Mouse (Mus musculus) liver, postnatal 0 days (tissue): Measurements from ENCODE around the gene Nppa. TPM values are rescaled to one million over a fixed set of nuclear protein-coding genes. Genes with fewer than 3 reads are reported as not detected.

ENCODE experiments used
- ATAC-seq: fragments of 200-750 bp; cut with Nextera tagmentation; 2 replicates; pipeline ENCODE4 v1.8.0; 2017; ENCODE audit warnings: mild to moderate bottlenecking, moderate library complexity
- DNase-seq: peaks from one replicate; pipeline ENCODE4 v3.0.0-alpha.2; 2016
- H3K27ac ChIP-seq: fragments of 300-500 bp; sonication (generic); 2 replicates; pipeline ENCODE4 v1.5.1; 2014; ENCODE audit warnings: antibody characterized with exemption, moderate library complexity, mild to moderate bottlenecking, low read depth
- H3K27me3 ChIP-seq: fragments of 300-500 bp; sonication (generic); 2 replicates; pipeline ENCODE4 v1.6.1; 2014; ENCODE audit warnings: low read length, control low read depth, mixed read lengths; ENCODE audit not compliant: insufficient read depth
- H3K36me3 ChIP-seq: fragments of 300-500 bp; sonication (generic); replicated peaks from 2 replicates; pipeline ENCODE4 v1.6.1; 2014; ENCODE audit warnings: mild to moderate bottlenecking, control low read depth, low read length, moderate library complexity, mixed read lengths; ENCODE audit not compliant: insufficient read depth
- H3K4me1 ChIP-seq: fragments of 300-500 bp; sonication (generic); 2 replicates; pipeline ENCODE4 v1.6.1; 2014; ENCODE audit warnings: antibody characterized with exemption, mild to moderate bottlenecking, control low read depth; ENCODE audit not compliant: insufficient read depth
- H3K4me2 ChIP-seq: fragments of 300-500 bp; sonication (generic); 2 replicates; pipeline ENCODE4 v1.6.1; 2014; ENCODE audit warnings: low read depth, mild to moderate bottlenecking, low read length, moderate library complexity, mixed read lengths
- H3K4me3 ChIP-seq: fragments of 300-500 bp; sonication (generic); 2 replicates; pipeline ENCODE4 v1.5.1; 2014; ENCODE audit warnings: low read depth, low read length
- H3K9ac ChIP-seq: fragments of 300-500 bp; sonication (generic); replicated peaks from 2 replicates; pipeline ENCODE4 v1.6.1; 2014; ENCODE audit warnings: mild to moderate bottlenecking, moderate library complexity
- H3K9me3 ChIP-seq: fragments of 300-500 bp; sonication (generic); 2 replicates; pipeline ENCODE4 v1.6.1; 2016; ENCODE audit warnings: mild to moderate bottlenecking, control low read depth, low read length, mixed read lengths
- CTCF ChIP-seq: sonication (generic); IDR thresholded peaks from 2 replicates; pipeline ENCODE4 v1.5.1; 2016; ENCODE audit warnings: antibody characterized with exemption, low read depth
- EP300 ChIP-seq: IDR thresholded peaks from 2 replicates; pipeline ENCODE4 v1.6.1; 2016; ENCODE audit warnings: antibody characterized with exemption, low read depth, mild to moderate bottlenecking
- WGBS: fragments of 180-500 bp; shearing (Covaris S2); extraction: QIAGEN DNeasy Blood & Tissue Kit; methylation state at CpG from one replicate; pipeline ENCODE4 v1.1.7; 2014; ENCODE audit not compliant: insufficient replicate concordance; 5-methylcytosine and 5-hydroxymethylcytosine counted together
- polyA plus RNA-seq: library from polyadenylated mRNA; unstranded; fragments of >200 nt; fragmentation: Nextera tagmentation; extraction: Ambion mirVana; gene quantifications from 2 replicates; pipeline ENCODE4 v1.2.1, GENCODE M21; 2015

Gene Nppa
- polyA plus RNA-seq, 1 experiment from 2014 or later: 0.13 TPM

- H3K9ac ChIP-seq: no peak overlapping the region
- H3K9me3 ChIP-seq: no peaks in the 10 kb centered on the region
- H3K27me3 ChIP-seq: no peaks in the 10 kb centered on the region
- WGBS: 68% methylated on average over 7 of the region's 7 CpGs
- TF ChIP-seq EP300 (no peak), CTCF (no peak)
- ATAC-seq (no peak), DNase-seq (no peak)
- no peaks in the 10 kb centered on the region for H3K36me3 ChIP-seq
- H3K4me3 ChIP-seq: no peak overlapping the region
- H3K4me1 ChIP-seq: no peaks in the 10 kb centered on the region
- H3K27ac ChIP-seq: no peak overlapping the region
- H3K4me2 ChIP-seq: no peak overlapping the region
These were observed 34.8 kb upstream of the Nppa start for GRCm38 (mm10) chr4:147965712-147966111.

- DNase-seq: no peak
- Histone ChIP-seq H3K27ac (no peak overlapping the region), H3K27me3 (no peaks in the 10 kb centered on the region), H3K4me1 (no peaks in the 10 kb centered on the region), H3K36me3 (no peaks in the 10 kb centered on the region), H3K9ac (no peak overlapping the region), H3K4me3 (no peak overlapping the region), H3K4me2 (no peak overlapping the region), H3K9me3 (no peaks in the 10 kb centered on the region)
- no peak for TF ChIP-seq CTCF
- no peak for TF ChIP-seq EP300
- 69% methylated on average over 2 of the region's 2 CpGs for WGBS
- no peak for ATAC-seq
These were observed 31.7 kb upstream of the Nppa start for GRCm38 (mm10) chr4:147968816-147969215.

- no peak for DNase-seq
- no peaks in the 10 kb centered on the region for H3K36me3 ChIP-seq
- H3K4me1 ChIP-seq: no peaks in the 10 kb centered on the region
- H3K9me3 ChIP-seq: no peaks in the 10 kb centered on the region
- H3K4me2 ChIP-seq: no peak overlapping the region
- ATAC-seq: no peak
- H3K4me3 ChIP-seq: no peak overlapping the region
- no peak overlapping the region for H3K9ac ChIP-seq
- WGBS: 40% methylated on average over 9 of the region's 9 CpGs
- H3K27me3 ChIP-seq: no peaks in the 10 kb centered on the region
- no peak for TF ChIP-seq EP300
- no peak for TF ChIP-seq CTCF
- H3K27ac ChIP-seq: no peak overlapping the region
These were observed 31.2 kb upstream of the Nppa start for GRCm38 (mm10) chr4:147969337-147969736.

GRCm38 (mm10) chr4:147976237-147976636, 24.3 kb upstream of the Nppa start:
- no peaks in the 10 kb centered on the region for H3K36me3 ChIP-seq

GRCm38 (mm10) chr4:147977726-147978125, 22.8 kb upstream of the Nppa start:
- Histone ChIP-seq H3K36me3 (no peaks in the 10 kb centered on the region), H3K4me1 (no peaks in the 10 kb centered on the region), H3K27me3 (no peaks in the 10 kb centered on the region), H3K4me2 (no peak overlapping the region), H3K9me3 (peaks cover 4% of the 10 kb centered on the region; the same call in 1 of the 2 replicates), H3K27ac (no peak overlapping the region), H3K9ac (no peak overlapping the region), H3K4me3 (no peak overlapping the region)
- 65% methylated on average over 4 of the region's 4 CpGs for WGBS
- TF ChIP-seq CTCF (no peak), EP300 (no peak)
- DNase-seq (no peak), ATAC-seq (no peak)

More at GRCm38 (mm10) chr4:147976237-147976636, 24.3 kb upstream of the Nppa start:
- Histone ChIP-seq H3K4me3 (no peak overlapping the region), H3K27me3 (no peaks in the 10 kb centered on the region), H3K27ac (no peak overlapping the region), H3K4me2 (no peak overlapping the region), H3K4me1 (no peaks in the 10 kb centered on the region), H3K9ac (no peak overlapping the region), H3K9me3 (peaks cover 4% of the 10 kb centered on the region; the same call in 1 of the 2 replicates)
- TF ChIP-seq CTCF: no peak
- no peak for TF ChIP-seq EP300
- ATAC-seq (no peak), DNase-seq (no peak)
- 50% methylated on average over 3 of the region's 3 CpGs for WGBS

DNA sequence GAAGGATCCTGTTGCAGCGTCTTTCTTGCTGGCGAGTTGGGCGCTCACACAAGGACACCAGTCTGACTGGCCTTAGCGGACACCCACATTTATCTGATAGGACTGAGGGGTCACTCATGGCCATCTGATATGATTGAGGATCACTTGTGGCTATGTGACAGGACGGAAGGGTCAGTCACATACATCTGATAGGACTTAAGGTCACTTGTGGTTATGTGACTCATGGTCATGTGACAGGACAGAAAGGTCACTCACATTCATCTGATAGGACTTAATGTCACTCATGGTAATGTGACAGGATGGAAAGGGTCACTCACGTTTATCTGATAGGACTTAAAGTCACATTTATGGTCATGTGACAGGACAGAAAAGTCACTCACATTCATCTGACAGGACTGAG, 22.1 kb upstream of the Nppa start:
- ATAC-seq (no peak), DNase-seq (no peak)
- Histone ChIP-seq H3K9me3 (peaks cover 4% of the 10 kb centered on the region; the same call in 1 of the 2 replicates), H3K27ac (no peak overlapping the region), H3K4me2 (no peak overlapping the region), H3K27me3 (no peaks in the 10 kb centered on the region), H3K9ac (no peak overlapping the region), H3K4me3 (no peak overlapping the region), H3K36me3 (no peaks in the 10 kb centered on the region), H3K4me1 (no peaks in the 10 kb centered on the region)
- WGBS: 74% methylated on average over 6 of the region's 6 CpGs
- no peak for TF ChIP-seq EP300
- no peak for TF ChIP-seq CTCF

DNA sequence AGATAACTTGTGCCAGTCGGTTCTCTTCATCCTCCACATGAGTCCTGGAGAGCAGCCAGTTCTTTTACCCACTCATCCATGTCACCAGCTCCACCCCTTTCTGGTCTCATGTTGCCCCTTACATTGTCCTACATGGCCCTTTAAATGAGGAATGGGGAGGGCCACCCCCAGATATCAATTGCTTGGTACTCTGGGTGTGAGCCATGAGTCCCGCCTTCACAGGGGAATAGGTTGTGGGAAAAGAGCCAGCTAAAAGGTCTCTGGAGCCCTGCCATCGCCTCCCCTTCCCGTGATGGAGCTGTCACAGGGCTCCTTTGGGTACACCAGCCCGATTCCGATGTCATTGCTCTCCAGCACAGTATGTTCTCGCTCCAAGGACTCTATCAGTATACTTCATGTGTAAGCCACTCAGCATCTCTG, 21.1 kb upstream of the Nppa start:
- Histone ChIP-seq H3K9ac (no peak overlapping the region), H3K4me2 (no peak overlapping the region), H3K4me3 (no peak overlapping the region), H3K4me1 (no peaks in the 10 kb centered on the region), H3K27ac (no peak overlapping the region), H3K9me3 (peaks cover 4% of the 10 kb centered on the region; the same call in 1 of the 2 replicates), H3K27me3 (no peaks in the 10 kb centered on the region), H3K36me3 (no peaks in the 10 kb centered on the region)
- WGBS: 68% methylated on average over 7 of the region's 7 CpGs
- ATAC-seq: no peak
- DNase-seq: no peak
- TF ChIP-seq EP300: no peak
- TF ChIP-seq CTCF: no peak
